Mouse (Mus musculus) gastrocnemius, adult 2 months (tissue): ENCODE measurements around the gene Tmem38a. TPM values are rescaled to one million over a fixed set of nuclear protein-coding genes. Genes with fewer than 3 reads are reported as not detected.

Experiments
- DNase-seq: peaks from one replicate; pipeline ENCODE4 v3.0.0; 2022
- H3K27ac ChIP-seq: fragments of 200-600 bp; 2 replicates; pipeline ENCODE4 v1.8.1; 2022; ENCODE audit warnings: mild to moderate bottlenecking
- H3K4me3 ChIP-seq: fragments of 200-600 bp; 2 replicates; pipeline ENCODE4 v1.8.1; 2022; ENCODE audit warnings: mild to moderate bottlenecking, moderate library complexity
- CTCF ChIP-seq: fragments of 200-600 bp; IDR thresholded peaks from 2 replicates; pipeline ENCODE4 v1.8.1; 2022; ENCODE audit warnings: antibody characterized with exemption, mild to moderate bottlenecking, moderate library complexity
- intact Hi-C: fragments of 180-260 bp; cut with DNase I; formaldehyde crosslinking; loops from one replicate; pipeline ENCODE4 v1.15.1; 2025
- microRNA-seq: library from miRNA; unstranded; fragments of <30 nt; microRNA quantifications from one replicate; pipeline ENCODE4 v1.2.0, GENCODE M21; 2021
- total RNA-seq, 2 experiments: library from RNA; stranded (reverse); gene quantifications; 2 replicates each; pipeline ENCODE4 v1.2.3; 2021

Tmem38a gene
- total RNA-seq, 2 experiments from 2014 or later: 1,184 to 1,285 TPM

- Histone ChIP-seq H3K27ac (peak overlapping the region; percentile 99), H3K4me3 (peak overlapping the region; percentile 50; the same call in 1 of the 2 replicates)
- no peak for DNase-seq
- TF ChIP-seq CTCF: peak; percentile 67
- intact Hi-C loops: no loop called here
These were observed 18.3 kb downstream of the Tmem38a start for GRCm38 (mm10) chr8:72590198-72590597.

Small RNA genes lying within 50 kb of the gene (microRNA-seq; reads per million reads assigned to microRNA genes)
- not detected for gene Gm28019

Other genes with a start within 250 kb of the Tmem38a start
- 10 to 100 TPM; 25.5 to 27.5 TPM for gene Eps15l1, start 150.6 kb upstream of the Tmem38a start, total RNA-seq
- gene Calr3, start 128.2 kb upstream of the Tmem38a start, total RNA-seq: 1 to 10 TPM; 3.1 to 4.2 TPM
- gene 1700030K09Rik, start 128.2 kb upstream of the Tmem38a start, total RNA-seq: 1 to 10 TPM; 3.3 to 4.8 TPM
- 10 to 100 TPM; 19.7 to 26.1 TPM for gene Cherp, start 96.8 kb upstream of the Tmem38a start, total RNA-seq
- gene Slc35e1, start 79.4 kb upstream of the Tmem38a start, total RNA-seq: 10 to 100 TPM; 44.8 to 52.0 TPM
- gene Med26, start 23.8 kb upstream of the Tmem38a start, total RNA-seq: 10 to 100 TPM in 1 of 2 experiments, 1 to 10 TPM in 1; 7.0 to 17.2 TPM
- 10 to 100 TPM; 64.8 to 65.9 TPM for gene Smim7, start 967 bp upstream of the Tmem38a start, total RNA-seq
- gene Nwd1, start 74.7 kb downstream of the Tmem38a start, total RNA-seq: 1 to 10 TPM; 1.2 to 2.0 TPM
- 10 to 100 TPM; 29.4 to 36.6 TPM for gene Sin3b, start 151.2 kb downstream of the Tmem38a start, total RNA-seq
- 1 to 10 TPM; 1.1 to 1.6 TPM for gene F2rl3, start 189.8 kb downstream of the Tmem38a start, total RNA-seq